Mouse (Mus musculus) urinary bladder, adult 18-20 months (tissue): Measurements from ENCODE around the gene Ep400.

Experiments used
- DNase-seq, 2 experiments: peaks; one replicate each; pipeline ENCODE4 v3.0.0; 2022; ENCODE audit warnings: low spot score in 2 of 2, mixed read lengths in 2 of 2

Ep400 gene

DNA sequence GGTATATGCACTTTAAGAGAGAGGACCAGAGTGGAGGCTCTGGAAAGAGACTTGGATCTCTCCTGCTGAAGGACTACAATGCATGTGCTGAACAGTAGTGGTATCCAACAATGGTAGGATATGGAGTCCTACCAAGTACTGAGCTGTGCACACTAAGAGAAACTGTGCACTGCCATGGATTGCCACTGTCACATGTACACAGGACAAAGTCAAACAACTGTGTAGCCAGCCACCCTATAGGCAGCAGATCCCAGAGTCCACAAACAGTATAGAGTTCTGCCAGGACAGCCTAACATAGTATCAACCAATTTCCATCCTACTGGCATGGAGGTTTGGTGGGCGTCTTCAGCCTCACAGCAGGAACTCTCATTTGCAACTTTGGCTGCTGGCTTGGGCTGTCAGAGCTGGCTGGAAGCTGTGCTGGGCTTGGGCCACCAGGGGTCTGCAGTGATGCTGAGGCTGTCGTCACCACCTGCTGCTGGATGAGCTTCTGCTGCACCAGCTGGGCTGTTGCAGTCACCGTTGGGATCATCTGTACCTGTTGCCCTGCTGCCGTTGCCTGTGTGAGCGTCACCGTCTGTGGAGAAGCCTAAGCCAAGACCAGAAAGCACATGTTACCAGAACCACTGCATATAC, 104.9 kb downstream of the Ep400 start:
- DNase-seq: no peak

DNA sequence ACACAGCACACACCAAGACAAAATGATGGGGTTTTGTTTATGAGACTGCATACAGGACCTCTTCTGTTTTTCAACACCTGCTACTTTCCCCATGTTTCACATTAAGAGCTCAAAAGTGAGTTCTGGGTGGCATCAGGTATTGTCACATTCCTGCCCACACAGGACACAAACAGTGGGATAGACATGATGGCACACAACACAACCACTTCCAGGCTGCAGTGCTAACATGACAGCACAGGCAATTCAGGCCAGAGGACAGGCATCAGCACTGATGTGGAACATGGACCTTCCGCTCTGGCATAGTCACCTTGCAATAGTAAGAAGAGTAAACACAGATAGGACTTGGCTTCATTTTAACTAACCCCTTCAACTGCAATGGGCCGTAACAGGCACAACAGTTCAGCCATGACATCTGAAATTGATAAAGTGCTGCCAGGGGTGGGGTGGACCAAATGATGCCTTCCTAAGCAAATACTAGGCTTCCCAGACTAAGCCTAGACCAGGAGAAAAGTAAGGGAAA, 105.7 kb downstream of the Ep400 start:
- DNase-seq: no peak

DNA sequence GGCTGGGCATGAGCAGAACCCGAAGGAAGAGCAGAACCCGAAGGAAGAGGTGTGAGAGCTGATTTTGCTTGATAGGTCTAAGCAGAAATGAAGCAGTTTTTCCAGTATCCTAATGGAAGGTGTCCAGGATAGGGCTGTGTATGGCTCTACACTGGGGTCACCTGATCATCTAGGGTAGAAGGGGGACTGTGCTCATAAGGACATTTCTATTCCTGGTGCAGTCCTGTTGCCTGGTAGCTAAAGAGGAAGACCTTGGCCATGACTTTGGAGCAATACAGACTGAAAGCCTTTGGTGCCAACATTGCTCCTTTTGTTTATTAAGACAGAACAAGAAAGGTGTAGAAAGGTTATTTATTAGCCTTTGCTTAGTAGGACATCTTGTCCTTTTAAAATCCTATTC, 106.5 kb downstream of the Ep400 start:
- no peak for DNase-seq

DNA sequence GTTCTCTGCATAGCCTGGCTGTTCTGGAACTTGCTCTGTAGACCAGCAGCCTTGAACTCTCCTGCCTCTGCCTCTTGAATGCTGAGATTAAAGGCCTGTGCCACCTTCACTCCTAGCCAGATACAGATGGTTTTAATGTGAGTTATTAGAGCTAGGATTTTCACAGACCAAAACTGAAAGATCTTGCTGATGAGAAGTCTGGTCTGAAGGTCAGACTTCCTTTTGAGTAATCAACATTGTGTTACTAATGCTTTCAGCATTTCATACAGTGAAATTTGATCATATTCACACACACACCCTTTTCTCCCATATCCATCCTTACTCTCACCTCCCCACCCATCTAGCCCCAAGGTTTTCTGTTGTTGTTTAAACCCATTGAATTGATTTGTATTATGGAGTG, 110.8 kb downstream of the Ep400 start:
- no peak for DNase-seq

DNA sequence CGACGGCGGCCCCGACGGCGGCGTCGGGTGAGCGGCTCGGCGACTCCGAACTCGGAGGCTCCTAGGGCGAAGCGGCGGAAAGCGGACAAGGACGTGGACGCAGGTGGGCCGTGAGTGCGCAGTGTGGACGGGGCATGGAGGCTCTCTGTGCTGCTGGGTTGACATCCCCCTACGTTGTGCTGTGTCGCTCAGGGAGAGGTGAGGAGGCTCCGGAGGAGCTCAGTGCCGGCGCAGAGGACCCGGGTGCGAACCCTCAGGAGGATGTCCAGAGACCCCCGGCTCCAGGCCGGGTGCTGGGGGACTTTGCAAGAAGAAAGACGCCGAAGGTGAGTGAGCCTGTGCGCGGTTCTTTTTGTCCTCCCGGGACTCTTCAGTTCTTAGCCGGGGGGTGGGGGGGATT, 116.8 kb downstream of the Ep400 start:
- no peak for DNase-seq

DNA sequence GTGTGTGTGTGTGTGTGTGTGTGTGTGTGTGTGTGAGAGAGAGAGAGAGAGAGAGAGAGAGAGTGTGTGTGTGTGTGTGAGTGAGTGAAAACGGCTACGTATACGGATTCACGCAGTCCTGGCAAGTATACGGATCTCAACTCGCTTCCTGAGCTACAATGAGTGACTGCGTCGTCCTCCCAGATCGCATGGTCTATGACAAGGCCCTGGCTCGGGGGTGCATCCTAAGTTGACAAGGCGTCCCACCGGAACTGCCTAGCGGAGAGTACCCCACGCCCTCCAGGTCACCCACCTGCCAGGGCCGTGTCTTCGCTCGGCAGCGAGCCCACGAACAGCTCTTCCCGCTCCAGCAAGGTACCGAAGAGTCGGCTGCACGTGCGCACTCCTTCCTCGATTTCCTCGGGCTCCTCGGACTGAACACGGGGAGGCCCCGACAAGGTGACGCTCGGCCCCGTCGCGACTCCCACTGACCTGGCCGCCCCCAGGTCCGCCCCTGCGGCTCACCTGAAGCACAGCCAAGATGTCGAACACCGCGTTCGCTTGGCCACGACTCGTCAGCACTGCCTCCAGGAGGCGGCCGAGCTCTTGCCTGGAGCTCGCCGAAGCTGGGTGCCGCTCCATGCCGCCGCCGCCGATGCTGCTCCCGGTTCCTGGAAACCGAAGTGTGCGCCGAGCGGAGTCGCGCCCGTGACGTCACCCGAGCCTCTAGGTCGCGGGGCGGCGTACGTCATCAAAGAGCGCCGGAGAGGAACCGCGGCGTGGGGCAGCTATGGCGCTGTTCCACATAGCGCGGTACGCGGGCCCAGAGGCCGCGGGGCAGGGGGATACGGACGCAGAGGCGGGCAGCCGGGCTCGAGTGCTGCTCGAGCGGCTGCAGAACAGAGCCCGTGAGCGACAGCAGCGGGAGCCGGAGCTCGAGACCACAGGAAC, 117.5 kb downstream of the Ep400 start, which contains the start of the genes Noc4l and Ddx51:
Noc4l (minus strand) TSS at position 699 of the 930 bp plus-strand sequence.
Ddx51 (plus strand) TSS at position 733 of the 930 bp plus-strand sequence.
- peak; percentile 87 to 92 for DNase-seq

DNA sequence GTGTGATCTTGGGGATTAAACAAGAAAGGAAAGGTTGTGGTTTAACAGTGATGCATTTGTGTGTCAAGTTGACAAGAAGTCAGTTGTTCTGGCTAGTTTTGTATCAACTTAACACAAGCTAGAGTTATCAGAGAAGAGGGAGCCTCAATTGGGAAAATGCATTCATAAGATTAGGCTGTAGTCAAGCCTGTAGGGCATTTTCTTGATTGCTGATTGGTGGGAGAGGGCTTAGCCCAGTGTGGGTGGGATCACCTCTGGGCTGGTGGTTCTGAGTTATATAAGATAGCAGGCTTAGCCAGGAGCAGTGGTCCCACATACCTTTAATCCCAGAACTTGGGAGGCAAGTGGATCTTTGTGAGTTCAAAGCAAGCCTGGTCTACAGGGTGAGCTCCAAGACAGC, 124.1 kb downstream of the Ep400 start:
- no peak for DNase-seq

DNA sequence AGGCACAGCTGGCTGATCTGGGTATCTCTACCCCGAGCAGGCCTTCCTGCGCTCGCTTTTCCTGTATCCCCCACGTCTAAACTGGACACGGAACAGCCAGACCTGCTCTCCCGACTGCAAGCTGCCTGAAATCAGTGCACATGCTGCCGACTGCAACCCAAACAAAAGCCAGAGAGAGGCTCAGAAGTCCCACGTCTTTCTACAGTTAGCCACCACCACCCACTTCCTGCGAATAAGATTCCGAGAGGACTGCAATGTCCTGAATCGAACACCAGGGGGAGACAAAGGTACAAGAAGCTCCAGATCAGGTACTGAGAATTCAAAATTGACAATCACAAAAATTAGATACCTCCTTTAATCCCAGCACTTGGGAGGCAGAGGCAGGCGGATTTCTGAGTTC, 131.1 kb downstream of the Ep400 start:
- DNase-seq: peak; percentile 30 to 32

DNA sequence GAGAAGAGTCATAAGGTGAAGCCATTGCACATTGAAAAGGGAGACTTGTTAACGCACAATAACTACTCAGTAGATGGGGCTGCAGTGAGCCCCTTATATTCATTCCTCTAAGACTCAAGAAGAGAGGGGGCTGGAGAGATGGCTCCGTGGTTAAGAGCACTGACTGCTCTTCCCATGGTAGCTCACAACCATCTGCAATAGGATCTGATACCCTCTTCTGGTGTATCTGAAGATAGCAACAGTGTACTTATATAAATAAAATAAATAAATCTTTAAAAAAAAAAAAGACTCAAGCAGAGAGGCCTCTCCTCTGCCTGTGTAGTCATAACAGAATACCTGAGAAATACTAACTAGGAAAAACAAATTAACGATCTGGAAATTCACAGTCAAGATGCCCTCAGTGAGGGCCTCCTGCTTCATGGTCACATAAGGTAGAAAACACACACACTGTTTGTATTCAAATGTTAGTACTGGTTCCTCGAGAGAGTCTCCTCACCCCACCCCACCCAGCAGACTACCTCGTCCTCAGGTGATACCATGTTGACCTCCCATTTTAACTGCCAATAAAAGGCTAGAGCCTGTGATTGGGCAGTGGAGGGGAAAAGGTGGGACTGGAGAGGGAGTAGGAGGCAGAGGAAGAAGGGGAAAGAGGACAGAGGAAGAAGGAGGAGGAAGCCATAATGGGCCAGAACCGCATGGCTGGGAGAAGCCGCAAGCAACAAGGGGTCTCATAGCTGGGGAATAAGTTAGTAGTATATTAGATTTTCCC, 132.0 kb downstream of the Ep400 start:
- no peak for DNase-seq

DNA sequence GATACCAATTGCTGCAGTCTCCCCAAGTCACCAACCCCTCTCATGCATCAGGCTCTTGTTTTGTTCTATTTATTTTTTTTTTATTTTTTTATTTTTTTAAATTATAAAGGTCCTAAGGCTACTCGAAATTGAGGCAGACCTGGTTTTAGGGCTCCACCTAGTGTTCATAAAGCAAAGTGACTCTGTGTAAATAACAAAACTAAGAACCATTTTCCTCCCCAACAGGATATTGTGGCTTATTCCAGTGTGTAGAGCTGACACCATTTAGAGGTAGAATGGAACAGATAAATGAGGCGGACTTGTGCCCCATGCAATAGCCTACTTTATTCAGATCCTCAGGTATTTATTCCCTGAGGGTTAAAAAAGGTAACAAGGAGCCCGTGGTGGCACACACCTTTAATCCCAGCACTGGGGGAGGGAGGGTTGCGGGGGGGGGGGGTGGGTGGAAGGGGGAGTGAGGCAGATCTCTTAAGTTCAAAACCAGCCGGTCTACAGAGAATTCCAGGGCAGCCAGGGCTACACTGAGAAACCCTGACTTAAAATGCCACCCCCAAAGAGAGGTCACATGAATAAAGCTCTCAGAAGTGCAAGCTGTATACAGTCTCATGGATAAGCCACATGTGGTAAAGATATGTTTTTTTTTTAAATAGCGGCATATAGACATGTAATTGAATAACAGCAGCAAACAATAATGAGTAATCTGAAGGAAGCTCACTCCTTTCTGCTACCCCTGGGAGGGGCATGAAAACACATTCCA, 134.4 kb downstream of the Ep400 start:
- DNase-seq: no peak

DNA sequence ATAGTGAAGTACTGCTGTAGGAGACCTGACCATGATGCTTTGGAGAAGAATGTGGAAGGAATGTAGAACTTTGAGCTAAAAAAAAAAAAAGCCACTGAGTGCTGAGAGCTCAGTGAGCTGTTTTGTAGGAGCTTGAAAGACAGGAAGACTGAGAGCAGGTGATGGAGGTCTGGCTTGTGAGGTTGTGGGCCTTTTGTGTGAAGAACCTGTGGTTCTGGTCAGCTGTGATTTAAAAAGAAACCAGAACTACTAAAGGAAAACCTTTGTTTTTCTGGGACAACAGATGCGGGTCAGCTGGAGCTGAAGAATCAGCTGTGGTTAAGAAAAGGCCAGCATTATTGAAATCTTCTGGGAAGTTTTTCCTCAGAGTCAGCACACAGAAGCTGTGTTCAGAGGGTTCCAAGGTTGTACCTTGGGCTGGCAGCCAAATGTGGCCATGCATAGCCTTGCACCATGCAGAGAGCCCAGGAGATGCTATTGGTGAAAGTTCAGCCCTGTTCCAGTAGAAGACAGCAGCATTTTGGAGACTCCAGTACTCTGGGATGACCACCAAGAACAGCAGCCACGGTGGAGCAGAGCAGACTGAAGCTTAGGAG, 140.9 kb downstream of the Ep400 start:
- no peak for DNase-seq

DNA sequence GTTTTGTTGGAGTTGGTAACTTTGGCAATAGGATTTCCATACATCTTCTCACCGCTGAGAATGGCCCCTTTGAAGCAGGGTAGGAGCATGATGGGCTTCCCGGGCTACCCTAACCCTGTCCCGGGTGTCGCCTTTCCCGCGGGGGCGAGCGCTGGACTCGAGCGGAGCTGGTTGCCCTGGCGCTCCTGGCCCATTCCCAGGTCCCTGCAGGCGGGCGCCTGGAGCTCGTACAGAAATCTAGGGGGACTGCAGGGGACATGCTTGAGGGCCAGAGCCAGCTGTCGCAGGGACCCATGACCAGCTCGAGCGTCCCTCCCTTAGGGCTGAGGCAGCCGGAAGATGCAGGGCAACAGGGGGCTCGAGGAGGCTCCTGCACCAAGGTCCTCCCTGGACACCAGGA, 142.4 kb downstream of the Ep400 start:
- no peak for DNase-seq

DNA sequence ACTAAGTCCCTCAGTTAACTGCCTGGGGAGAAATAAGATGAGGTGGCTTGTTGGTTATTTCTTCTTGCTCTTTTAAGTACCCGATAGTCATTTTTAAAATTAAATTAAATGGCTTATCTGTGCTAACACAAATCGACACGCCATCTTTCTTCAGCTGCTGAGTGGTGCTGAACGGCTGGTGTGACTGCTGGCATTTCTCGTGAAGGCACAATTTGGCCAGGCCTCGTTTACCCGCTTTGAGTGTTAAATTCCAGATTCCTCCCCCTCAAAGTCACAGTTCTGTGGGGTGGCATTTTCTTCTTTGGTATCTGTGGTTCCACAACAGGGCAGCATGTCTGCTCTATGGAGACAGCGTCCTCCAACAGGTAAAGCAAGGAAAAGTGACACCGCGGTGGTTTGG, 143.2 kb downstream of the Ep400 start:
- DNase-seq: no peak

DNA sequence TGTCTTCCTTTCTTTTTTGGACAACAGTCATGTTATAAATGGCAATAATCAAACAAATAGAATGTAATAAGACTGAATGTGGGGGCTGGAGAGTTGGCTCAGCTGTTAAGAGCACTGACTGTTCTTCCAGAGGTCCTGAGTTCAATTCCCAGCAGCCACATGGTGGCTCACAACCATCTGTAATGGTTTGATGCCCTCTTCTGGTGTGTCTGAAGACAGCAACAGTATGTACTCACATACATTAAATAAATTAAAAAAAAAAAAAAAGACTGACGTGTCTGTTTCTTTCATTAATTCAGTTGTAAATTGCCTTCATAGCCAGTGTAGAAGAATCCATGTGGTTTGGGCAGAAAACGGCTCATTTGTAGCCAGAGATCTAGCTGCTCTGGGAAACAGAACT, 146.2 kb downstream of the Ep400 start:
- DNase-seq: no peak

DNA sequence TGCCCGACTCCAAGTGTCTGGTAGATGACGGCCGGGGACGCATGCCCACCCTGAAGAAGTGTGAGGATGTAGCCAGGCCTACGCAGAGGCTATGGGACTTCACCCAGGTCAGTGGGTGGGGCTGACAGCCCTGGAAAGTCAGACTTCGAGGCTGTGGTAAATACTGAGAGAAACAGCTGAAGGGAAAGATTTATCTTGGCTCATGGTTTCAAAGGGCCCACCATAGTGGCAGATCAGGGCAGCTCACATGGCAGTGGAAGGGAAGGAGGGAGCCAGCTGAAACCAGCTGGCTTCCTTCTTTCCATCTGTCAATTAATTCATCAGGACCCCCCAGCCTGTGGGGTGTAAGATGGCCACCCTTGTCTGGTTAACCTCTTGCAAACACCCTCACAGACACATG, 151.3 kb downstream of the Ep400 start:
- DNase-seq: no peak
